Mouse (Mus musculus): ENCODE results near the gene A830031A19Rik.

A830031A19Rik gene

DNA sequence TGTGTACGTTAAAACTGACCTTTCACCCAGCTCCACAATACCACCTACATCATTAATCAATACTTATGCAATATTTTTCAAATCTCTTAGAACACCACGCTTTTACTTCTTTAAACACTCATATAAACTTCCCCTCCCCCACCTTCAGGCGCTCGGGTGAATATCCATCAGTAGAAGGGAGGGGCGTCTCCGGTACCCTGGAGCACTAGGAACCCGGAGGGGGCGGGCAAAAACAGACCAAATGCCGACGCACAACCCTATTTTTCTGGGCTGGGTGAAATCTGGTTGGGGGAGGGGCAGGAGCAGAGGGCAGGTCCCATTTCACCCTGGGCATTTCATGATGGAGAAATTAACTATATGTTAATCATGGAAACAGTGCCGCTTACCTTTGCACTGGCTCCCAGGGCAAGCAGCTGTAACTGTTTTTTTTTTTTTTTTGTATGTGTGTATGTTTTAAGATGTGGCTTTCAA is at the start of gene A830031A19Rik:
Gene A830031A19Rik, minus strand, starts transcription at position 421 of the 471 bp plus-strand sequence.
- H3K9me3 ChIP-seq (ENCODE audit: low read length), result no peaks in the 10 kb centered on the region
- peaks cover 55% of the 10 kb centered on the region for H3K4me1 ChIP-seq (replicated peaks; ENCODE audit: low read depth, low read length)
- peaks cover 56% of the 10 kb centered on the region for H3K27me3 ChIP-seq (ENCODE audit: insufficient read depth, low read length)
- TF ChIP-seq POU5F1 (IDR thresholded peaks at IDR 0.05; ENCODE audit: borderline replicate concordance, low read length), result no peak
- TF ChIP-seq CTCF (conservative IDR thresholded peaks at IDR 0.05; ENCODE audit: low read length), result no peak
- no peak for TF ChIP-seq NANOG (IDR thresholded peaks at IDR 0.05; ENCODE audit: borderline replicate concordance, low read length)
- no peaks in the 10 kb centered on the region for H3K36me3 ChIP-seq (ENCODE audit: insufficient read depth, low read length)
- peak within 1 kb of the TSS; percentile 79 for H3K4me3 ChIP-seq (replicated peaks; ENCODE audit: low read length)

DNA sequence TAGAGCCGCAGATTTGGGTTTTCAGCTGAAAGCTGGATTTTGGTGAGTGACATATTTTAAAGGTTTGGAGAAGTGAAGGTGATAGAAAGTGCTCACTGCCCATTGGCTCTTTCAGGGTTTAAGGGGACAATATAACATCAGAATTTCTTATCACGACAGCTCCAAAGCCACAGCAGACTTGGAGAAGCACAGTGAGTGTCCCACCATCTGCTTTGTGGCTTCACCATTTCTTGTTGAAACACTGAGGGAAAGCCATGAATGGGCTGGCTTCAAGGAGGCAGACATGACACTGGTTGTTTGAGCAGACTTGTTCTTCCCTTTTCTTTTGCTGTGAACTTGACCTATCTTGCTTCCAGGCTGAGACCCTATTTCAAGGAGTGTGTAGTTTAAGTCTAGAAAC is 49.1 kb upstream of the A830031A19Rik start:
- Histone ChIP-seq H3K27me3 (ENCODE audit: insufficient read depth, low read length) (peaks cover 8% of the 10 kb centered on the region; the same call in 1 of the 2 replicates), H3K4me3 (replicated peaks; ENCODE audit: low read length) (no peak overlapping the region), H3K36me3 (ENCODE audit: insufficient read depth, low read length) (no peaks in the 10 kb centered on the region), H3K4me1 (replicated peaks; ENCODE audit: low read depth, low read length) (peaks cover 37% of the 10 kb centered on the region), H3K9me3 (ENCODE audit: low read length) (no peaks in the 10 kb centered on the region)
- TF ChIP-seq CTCF (conservative IDR thresholded peaks at IDR 0.05; ENCODE audit: low read length) (no peak), POU5F1 (IDR thresholded peaks at IDR 0.05; ENCODE audit: borderline replicate concordance, low read length) (no peak), NANOG (IDR thresholded peaks at IDR 0.05; ENCODE audit: borderline replicate concordance, low read length) (no peak)

DNA sequence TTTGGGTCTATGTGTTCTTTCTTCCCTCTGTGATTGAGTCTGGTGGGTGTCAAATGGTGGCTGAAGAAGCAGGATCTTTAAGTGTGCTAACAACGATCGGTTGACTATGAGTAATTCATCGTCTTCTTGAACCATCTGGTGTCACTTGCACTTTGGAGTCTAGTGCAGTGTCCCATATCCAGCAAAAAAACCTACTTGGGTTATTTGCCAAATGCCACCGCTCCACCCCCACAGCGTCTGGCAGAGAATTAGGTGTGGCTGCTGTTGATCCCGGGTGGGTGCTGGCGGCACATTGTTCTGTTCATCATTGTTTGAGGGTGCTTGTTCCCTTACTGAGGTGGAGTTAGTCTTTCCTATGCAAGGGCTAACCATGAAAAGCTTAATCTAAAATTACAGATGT is 48.0 kb upstream of the A830031A19Rik start:
- Histone ChIP-seq H3K9me3 (ENCODE audit: low read length) (no peaks in the 10 kb centered on the region), H3K36me3 (ENCODE audit: insufficient read depth, low read length) (no peaks in the 10 kb centered on the region), H3K4me3 (replicated peaks; ENCODE audit: low read length) (no peak overlapping the region), H3K4me1 (replicated peaks; ENCODE audit: low read depth, low read length) (peaks cover 37% of the 10 kb centered on the region), H3K27me3 (ENCODE audit: insufficient read depth, low read length) (peaks cover 7% of the 10 kb centered on the region; the same call in 1 of the 2 replicates)
- TF ChIP-seq NANOG (IDR thresholded peaks at IDR 0.05; ENCODE audit: borderline replicate concordance, low read length) (no peak), CTCF (conservative IDR thresholded peaks at IDR 0.05; ENCODE audit: low read length) (no peak), POU5F1 (IDR thresholded peaks at IDR 0.05; ENCODE audit: borderline replicate concordance, low read length) (no peak)

DNA sequence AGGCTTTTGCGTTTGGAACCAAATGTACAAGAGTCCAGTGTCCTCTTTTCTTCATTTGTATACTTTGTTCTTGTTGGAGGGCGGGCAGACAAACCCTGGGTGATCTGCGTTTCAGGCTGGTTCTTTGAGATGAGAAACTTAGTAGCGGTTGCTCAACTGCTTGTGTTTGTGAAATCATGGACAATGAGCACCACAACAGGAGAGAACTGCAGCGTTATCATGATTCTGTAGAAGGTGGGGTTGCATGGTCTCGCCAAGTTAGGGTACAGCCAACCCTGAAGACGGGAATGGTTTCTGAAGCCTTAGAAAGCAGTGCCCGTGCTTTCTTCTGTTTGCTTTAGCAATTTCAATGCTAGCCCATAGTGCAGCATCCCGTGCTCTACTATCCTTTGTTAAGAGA is 46.3 kb upstream of the A830031A19Rik start:
- H3K9me3 ChIP-seq (ENCODE audit: low read length), result no peaks in the 10 kb centered on the region
- H3K4me3 ChIP-seq (replicated peaks; ENCODE audit: low read length), result no peak overlapping the region
- TF ChIP-seq NANOG (IDR thresholded peaks at IDR 0.05; ENCODE audit: borderline replicate concordance, low read length) (no peak), CTCF (conservative IDR thresholded peaks at IDR 0.05; ENCODE audit: low read length) (no peak), POU5F1 (IDR thresholded peaks at IDR 0.05; ENCODE audit: borderline replicate concordance, low read length) (no peak)
- no peaks in the 10 kb centered on the region for H3K27me3 ChIP-seq (ENCODE audit: insufficient read depth, low read length)
- H3K4me1 ChIP-seq (replicated peaks; ENCODE audit: low read depth, low read length), result peaks cover 30% of the 10 kb centered on the region
- H3K36me3 ChIP-seq (ENCODE audit: insufficient read depth, low read length), result no peaks in the 10 kb centered on the region

DNA sequence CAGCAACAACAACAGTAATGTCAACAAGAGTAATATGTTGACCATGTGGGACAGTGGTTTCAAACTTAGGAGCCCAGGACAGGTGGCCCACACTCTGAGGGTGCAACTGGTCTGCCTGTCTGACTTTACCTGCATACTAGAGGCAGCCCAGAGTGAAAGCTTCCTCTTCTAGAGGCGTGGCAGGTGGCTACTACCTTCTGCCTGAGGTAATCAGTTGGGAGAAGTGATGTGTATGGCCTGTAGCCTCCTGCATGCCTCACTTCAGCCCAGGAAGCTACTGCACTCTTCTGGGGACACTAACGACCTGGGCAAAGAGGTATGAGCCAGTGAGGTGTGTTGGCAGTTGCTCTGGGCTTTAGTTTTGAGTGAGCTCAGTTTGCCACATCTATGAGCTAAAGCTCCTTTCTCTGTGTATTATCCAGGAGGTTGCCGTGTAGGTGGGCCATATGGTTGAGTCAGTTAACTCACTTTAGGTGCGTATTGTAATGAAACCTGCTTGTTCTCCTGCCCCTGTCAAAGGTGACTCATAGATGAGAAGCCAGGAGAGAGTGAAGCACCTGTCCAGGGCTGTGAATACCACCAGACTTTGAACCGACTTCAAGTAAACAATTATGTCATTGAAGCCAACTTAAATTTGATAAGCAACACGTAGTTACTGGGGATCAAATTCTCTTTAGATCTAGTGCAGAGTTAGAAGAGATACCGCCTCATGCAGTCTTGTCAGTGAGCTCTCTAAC is 41.9 kb upstream of the A830031A19Rik start:
- H3K4me3 ChIP-seq (replicated peaks; ENCODE audit: low read length), result no peak overlapping the region
- no peaks in the 10 kb centered on the region for H3K27me3 ChIP-seq (ENCODE audit: insufficient read depth, low read length)
- H3K9me3 ChIP-seq (ENCODE audit: low read length), result no peaks in the 10 kb centered on the region
- TF ChIP-seq NANOG (IDR thresholded peaks at IDR 0.05; ENCODE audit: borderline replicate concordance, low read length) (no peak), POU5F1 (IDR thresholded peaks at IDR 0.05; ENCODE audit: borderline replicate concordance, low read length) (no peak), CTCF (conservative IDR thresholded peaks at IDR 0.05; ENCODE audit: low read length) (no peak)
- H3K4me1 ChIP-seq (replicated peaks; ENCODE audit: low read depth, low read length), result peaks cover 41% of the 10 kb centered on the region
- H3K36me3 ChIP-seq (ENCODE audit: insufficient read depth, low read length), result no peaks in the 10 kb centered on the region

DNA sequence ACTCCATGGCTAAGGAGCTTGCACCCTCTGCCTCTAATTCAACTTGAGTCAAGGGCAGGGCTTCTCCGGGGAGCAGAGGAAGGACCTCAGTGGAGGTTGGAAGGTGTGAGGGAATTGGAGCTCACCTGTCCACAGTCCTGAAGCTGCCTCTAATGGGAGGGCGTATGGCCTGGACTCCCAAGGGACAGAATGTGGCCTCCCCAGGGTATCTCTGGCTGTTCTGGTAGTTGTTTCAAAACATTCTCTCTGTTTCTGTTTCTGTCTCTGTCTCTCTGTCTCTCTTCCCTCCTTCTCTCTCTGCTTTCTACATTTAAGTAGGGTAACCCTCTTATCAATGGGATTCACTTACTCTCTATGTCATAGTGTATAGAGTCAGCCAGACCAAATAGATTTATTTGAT is 41.2 kb upstream of the A830031A19Rik start:
- H3K4me1 ChIP-seq (replicated peaks; ENCODE audit: low read depth, low read length), result peaks cover 42% of the 10 kb centered on the region
- H3K4me3 ChIP-seq (replicated peaks; ENCODE audit: low read length), result no peak overlapping the region
- H3K9me3 ChIP-seq (ENCODE audit: low read length), result no peaks in the 10 kb centered on the region
- no peak for TF ChIP-seq NANOG (IDR thresholded peaks at IDR 0.05; ENCODE audit: borderline replicate concordance, low read length)
- no peak for TF ChIP-seq CTCF (conservative IDR thresholded peaks at IDR 0.05; ENCODE audit: low read length)
- no peak for TF ChIP-seq POU5F1 (IDR thresholded peaks at IDR 0.05; ENCODE audit: borderline replicate concordance, low read length)
- H3K27me3 ChIP-seq (ENCODE audit: insufficient read depth, low read length), result no peaks in the 10 kb centered on the region
- H3K36me3 ChIP-seq (ENCODE audit: insufficient read depth, low read length), result no peaks in the 10 kb centered on the region

DNA sequence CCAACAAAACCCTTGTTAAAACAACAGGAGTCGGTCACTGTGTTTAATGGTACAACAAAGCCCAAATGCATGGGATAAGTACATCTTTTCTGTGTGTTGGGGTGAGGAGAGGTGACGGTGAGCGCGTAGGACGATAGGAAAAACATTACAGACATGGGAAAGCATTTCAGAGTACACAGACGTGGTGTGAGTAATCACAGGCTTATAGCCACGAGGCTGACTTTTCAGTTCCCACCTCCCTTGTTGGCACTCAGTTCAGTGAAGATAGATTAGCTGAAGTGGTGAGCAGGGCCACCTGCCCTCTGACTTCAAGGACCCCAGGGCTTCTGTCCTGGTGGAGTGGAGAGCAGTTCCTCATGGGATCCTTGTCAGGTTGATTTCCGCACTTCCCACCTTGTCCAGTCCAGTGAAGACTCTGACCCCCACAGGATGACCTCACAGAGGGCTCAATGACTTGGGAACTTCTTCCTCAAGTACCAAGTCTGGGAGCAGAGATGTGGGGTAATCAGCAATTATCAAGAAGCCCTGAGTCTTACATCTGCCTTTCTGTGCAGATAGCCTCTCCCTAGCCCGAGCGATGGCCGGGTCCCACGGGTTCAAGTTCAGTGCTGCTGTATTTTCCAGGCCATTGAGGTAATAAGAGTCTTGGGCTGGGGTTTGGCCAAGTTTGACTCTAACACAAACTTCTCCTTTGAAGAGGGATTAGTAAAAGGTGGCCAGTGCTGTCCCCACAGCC is 40.3 kb upstream of the A830031A19Rik start:
- H3K27me3 ChIP-seq (ENCODE audit: insufficient read depth, low read length), result no peaks in the 10 kb centered on the region
- H3K4me3 ChIP-seq (replicated peaks; ENCODE audit: low read length), result no peak overlapping the region
- TF ChIP-seq POU5F1 (IDR thresholded peaks at IDR 0.05; ENCODE audit: borderline replicate concordance, low read length) (no peak), CTCF (conservative IDR thresholded peaks at IDR 0.05; ENCODE audit: low read length) (no peak), NANOG (IDR thresholded peaks at IDR 0.05; ENCODE audit: borderline replicate concordance, low read length) (no peak)
- no peaks in the 10 kb centered on the region for H3K9me3 ChIP-seq (ENCODE audit: low read length)
- no peaks in the 10 kb centered on the region for H3K36me3 ChIP-seq (ENCODE audit: insufficient read depth, low read length)
- peaks cover 44% of the 10 kb centered on the region for H3K4me1 ChIP-seq (replicated peaks; ENCODE audit: low read depth, low read length)

DNA sequence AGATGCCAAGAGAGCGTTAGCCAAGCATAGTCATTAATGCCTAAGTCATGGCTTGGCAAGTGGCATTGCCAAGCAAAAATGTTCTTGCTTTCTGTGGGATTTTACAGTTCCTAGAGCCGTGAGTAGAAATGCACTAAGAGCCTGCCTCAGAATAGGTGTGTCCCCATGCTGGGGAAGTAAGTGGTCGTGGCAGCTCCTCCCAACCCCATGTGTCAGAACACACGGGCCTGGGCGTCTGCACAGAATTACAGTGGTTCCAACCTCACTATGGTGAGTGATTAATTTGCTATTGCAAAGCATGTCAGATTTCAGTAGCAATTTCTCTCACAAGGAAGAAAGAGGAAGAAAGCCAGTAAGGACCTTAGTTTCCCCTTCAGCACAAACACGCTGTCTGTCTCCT is 36.9 kb upstream of the A830031A19Rik start:
- TF ChIP-seq NANOG (IDR thresholded peaks at IDR 0.05; ENCODE audit: borderline replicate concordance, low read length), result no peak
- no peak for TF ChIP-seq POU5F1 (IDR thresholded peaks at IDR 0.05; ENCODE audit: borderline replicate concordance, low read length)
- no peaks in the 10 kb centered on the region for H3K27me3 ChIP-seq (ENCODE audit: insufficient read depth, low read length)

More for the DNA sequence above, 36.9 kb upstream of the A830031A19Rik start:
- Histone ChIP-seq H3K4me1 (replicated peaks; ENCODE audit: low read depth, low read length) (peaks cover 52% of the 10 kb centered on the region), H3K9me3 (ENCODE audit: low read length) (0 out of 2 replicates have a peak, but pooled peaks cover 6% of the 10 kb centered on the region), H3K36me3 (ENCODE audit: insufficient read depth, low read length) (no peaks in the 10 kb centered on the region), H3K4me3 (replicated peaks; ENCODE audit: low read length) (peak overlapping the region; percentile 21; the same call in 1 of the 2 replicates)
